Mouse (Mus musculus) thymus, postnatal 14 days (tissue): Measurements from ENCODE around the gene Cacnb4.
A peak's percentile ranks its signal among the peaks of the same experiment; 100 is the strongest.

Experiments
- DNase-seq: peaks from one replicate; pipeline ENCODE4 v3.0.0; 2021

The Cacnb4 gene

DNA sequence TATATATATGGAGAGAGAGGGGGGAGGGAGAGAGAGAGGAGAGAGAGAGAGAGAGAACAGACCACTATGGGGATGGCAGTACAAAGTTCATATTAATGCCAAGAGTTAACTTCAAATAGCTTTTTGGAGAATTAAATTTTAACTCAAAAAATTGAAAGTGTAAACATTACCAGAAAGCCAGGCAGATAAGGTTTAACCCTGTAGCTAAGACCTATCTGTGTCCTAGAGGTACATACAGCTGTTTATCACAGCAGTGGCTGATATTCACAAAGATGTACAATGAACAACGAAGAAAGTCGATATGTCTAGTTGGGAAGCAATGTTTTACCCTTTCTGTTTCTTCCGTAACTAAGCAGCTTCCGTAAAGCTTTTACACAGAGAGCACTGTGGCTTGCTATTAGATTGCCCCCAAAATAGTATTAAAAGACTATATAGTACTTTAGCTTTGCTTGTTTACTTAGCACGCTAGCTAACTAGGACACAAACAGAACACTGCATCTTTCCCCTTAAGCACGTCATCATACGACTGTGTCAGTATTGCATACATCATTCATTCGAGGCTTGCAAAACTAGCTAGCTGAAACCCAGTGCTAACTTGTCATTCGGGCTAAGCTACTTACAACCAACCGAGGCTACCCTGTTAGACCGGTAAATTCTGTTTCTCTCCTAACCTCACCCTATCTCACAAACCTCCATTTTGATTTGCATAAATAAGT lies 72.5 kb downstream of the Cacnb4 start:
- DNase-seq: no peak

DNA sequence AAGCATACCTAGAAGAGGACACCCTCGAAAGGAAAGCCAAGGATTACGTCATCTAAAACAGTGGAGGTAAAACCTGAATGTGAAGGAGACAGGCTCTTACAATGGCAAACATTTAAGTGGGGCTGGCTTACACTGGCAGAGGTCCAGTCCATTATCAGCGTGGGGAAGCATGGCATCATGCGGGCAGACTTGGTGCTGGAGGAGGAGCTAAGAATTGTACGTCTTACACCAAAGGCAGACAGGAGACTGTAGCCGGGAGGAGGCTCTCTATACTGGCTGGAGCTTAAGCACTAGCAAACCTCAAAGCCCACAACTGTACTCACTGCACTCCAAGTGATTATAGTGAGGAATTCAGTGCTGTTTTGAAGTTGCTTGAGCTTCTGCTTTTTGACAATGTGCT lies 73.2 kb downstream of the Cacnb4 start:
- no peak for DNase-seq

- DNase-seq: no peak
These were observed 73.7 kb downstream of the Cacnb4 start for GRCm38 (mm10) chr2:52602921-52603320.

DNA sequence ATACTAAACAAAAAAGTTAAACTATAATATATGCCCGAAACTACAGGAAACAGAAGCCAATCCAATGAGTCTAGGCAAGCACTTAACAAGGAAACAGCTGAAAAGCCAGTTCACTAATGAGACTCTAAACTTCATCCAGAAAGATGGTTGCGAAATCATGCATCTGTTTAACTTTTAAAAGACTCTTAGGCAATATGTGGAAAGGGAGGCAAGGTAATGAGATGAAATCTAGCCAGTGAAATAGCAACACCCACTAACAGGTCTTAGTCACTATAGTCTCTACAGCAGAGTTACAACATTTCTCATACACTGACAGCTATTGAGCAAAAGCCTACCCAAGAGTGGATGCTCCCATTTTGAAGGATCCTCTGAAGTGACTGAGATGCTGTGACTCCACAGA lies 74.4 kb downstream of the Cacnb4 start:
- DNase-seq: no peak

GRCm38 (mm10) chr2:52597511-52597910 lies 79.1 kb downstream of the Cacnb4 start:
- no peak for DNase-seq

- DNase-seq: no peak
These were observed 82.8 kb downstream of the Cacnb4 start for GRCm38 (mm10) chr2:52593814-52594213.

GRCm38 (mm10) chr2:52593260-52593659 lies 83.4 kb downstream of the Cacnb4 start:
- no peak for DNase-seq

DNA sequence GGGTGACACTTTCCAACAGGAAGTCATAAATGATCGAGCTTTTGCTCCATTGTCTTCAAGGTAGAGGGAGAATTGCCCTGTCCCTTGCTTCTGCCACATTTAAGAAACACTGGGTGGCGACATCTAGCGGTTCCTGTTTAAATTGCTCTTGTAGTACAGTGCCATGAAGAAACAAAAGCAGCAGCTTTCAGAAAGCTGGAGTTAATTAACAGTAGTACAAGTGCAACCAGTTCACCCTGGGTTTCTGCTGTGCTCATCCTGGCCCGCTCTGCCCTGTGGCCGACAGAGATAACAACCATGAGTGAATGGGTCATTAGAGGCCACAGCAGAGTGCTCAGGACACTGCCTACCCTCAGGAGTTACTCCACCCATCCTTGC lies 85.7 kb downstream of the Cacnb4 start:
- peak; percentile 69 for DNase-seq

DNA sequence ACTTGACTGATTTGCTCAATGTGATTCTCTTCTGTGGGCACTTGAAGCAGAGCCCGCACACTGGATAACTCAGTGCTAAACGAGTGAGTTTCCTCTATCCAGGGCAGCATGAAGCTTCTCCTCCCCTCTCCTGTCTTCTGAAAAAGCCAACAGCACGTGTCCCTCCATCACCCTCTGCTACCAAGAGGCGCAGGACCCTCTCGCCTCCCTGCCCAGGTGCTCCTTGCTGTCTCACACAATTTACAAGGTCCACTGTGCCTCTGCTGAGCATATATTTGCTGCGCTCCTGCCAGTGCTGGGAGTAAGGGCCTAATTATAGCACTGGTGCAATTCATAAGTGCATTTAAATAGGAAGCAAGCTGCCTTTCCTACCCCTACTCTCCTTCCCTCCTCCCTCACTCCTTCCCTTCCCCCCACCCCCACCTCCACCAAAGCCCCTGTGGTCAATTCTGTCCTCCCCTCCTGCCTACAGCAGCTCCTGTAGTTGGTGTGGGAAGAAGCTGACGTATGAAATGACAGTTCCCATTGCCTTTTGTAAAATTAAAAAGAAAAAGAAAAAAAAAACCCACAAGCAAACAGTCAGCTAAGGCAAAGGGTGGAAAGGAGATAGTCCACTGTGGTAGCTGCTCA lies 86.2 kb downstream of the Cacnb4 start:
- DNase-seq: no peak

DNA sequence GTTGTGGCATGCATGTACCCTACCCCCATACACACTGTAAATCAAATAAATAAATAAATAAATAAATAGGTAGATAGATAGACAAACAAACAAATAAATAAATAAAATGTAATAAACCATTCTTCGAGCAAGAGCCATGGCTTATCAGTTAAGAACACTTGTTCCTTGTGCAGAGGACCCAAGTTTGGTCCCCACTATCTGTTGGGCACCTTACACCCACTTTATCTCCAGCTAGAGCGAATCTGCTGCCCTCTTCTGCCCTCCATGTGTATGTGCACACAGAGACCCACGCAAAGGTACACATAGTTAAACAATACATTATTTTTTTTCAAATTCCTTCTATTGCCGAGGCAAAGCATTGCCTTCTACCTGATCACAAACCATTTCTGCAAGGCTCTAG lies 87.1 kb downstream of the Cacnb4 start:
- no peak for DNase-seq

GRCm38 (mm10) chr2:52585384-52585783 lies 91.2 kb downstream of the Cacnb4 start:
- DNase-seq: no peak

- DNase-seq: no peak
These were observed 95.4 kb downstream of the Cacnb4 start for GRCm38 (mm10) chr2:52581132-52581781.

DNA sequence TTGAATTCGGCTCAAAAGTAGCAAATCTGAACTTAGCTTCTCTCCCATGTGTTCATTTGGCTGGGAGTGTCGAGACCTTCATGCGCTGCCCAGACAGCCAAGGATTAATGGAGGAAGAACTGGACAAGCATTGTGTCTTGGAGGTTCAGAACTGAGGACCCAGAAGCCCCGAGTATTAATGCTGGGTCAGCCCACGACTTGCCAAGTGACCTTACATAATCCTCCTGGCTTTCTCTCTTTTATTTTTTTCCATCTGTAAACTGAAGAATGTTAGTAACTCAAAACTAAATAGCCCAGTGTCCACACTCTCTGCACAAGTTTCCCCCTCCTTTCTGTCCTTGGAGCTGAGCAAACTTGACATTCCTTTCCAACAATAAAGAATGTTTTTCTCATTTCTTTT lies 95.9 kb downstream of the Cacnb4 start:
- DNase-seq: no peak

GRCm38 (mm10) chr2:52578846-52579245 lies 97.8 kb downstream of the Cacnb4 start:
- no peak for DNase-seq

DNA sequence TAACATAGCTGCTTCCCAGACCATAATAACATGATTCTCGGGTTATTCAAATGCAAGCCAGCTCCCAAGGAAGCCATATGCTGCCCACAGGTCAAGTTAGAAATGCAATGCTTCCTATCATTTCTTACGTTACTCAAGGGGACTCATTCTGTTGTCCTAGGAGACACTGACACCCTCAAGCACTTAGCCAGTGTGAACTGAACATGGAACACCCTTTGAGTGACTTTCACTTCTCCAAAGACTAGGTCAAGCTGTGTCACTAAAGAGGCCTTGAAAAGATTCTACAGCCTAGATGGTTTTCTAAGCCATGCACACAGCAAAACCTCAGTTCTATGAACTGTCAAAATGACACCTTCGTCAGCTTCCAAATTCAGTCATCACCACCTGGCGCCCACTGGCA lies 98.9 kb downstream of the Cacnb4 start:
- no peak for DNase-seq

- DNase-seq: no peak
These were observed 100.1 kb downstream of the Cacnb4 start for GRCm38 (mm10) chr2:52576546-52576945.

DNA sequence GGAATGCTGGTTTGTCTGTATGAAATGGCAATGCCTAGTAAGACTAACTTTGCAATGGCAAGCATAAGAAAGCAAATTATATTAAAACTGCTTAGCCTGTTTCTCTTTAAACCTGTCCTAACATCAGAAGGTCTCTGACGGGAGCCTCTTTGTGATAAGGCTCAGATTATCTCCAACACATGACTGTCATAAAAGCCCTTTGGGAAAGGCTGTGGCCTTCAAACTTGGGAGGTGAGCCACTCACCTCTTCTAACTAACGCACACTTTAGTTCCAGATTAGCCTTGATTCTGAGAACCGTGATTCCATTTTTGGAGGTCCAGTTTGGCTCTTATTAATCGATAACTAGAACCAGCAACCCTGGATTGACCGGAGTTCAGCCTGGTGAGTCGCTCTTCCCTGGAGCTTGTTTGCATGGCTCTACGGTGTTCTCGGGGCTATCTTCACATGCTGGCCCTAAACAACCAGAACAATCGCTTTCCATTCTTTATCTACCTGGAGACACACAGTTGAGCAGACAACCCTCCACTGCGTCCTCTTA lies 100.9 kb downstream of the Cacnb4 start:
- no peak for DNase-seq

DNA sequence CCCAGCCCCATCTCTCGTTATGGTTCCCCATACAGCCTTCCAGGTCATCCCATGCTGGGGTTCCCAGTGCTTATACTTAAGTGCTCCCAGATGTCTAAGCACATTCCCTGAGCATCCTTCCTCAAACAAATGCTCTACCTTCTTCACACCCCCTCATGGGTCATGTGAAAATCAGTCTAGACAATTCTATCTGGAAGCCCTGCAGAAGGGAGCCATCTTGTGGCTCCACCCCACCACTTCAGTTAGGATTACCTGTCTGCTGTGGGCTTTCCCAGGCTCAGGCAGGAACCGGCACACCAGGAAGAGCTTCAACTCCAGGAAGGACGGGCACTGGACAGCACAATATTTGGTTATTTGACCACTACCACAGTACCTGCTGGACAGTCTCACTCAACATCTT lies 101.7 kb downstream of the Cacnb4 start:
- DNase-seq: peak; percentile 6

DNA sequence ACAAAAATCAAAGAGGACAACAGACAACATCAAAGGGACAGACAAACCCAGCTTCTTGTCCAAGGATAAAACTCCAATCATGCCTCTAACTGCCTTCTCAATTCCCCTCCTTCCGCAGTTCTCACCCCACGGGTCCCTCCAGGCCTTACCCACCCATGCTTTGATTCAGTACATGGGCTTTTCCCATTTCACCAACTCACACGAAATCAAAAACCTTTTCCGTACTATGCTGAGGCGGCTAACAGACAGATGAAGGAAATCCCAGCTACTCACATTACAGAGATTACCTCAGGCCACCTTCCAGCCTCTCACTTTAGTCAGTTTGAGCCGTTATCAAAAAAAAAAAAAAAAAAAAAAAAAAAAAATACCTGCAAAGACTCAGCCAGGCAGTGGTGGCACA lies 104.4 kb downstream of the Cacnb4 start:
- DNase-seq: no peak

- peak; percentile 45 for DNase-seq
These were observed 105.2 kb downstream of the Cacnb4 start for GRCm38 (mm10) chr2:52571339-52571968.

DNA sequence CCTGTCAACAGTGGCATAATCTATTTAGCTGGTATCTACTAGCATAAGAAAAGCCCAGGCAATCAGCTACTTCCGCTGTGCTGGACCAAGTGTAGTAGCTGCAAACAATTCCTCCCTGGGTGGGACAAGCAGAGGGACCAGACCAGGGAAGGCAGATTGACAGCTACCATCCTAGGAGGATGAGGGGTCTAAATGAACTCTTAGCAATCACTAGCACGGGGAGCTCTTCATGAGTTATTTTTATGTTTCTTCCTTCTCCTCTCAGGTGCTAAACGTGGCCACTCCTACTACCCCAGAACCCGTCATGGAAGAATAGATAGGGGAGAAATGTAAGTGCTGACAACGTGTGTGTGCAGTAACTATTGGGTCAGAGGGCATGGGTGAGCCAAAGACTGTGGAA lies 105.8 kb downstream of the Cacnb4 start:
- DNase-seq: no peak

DNA sequence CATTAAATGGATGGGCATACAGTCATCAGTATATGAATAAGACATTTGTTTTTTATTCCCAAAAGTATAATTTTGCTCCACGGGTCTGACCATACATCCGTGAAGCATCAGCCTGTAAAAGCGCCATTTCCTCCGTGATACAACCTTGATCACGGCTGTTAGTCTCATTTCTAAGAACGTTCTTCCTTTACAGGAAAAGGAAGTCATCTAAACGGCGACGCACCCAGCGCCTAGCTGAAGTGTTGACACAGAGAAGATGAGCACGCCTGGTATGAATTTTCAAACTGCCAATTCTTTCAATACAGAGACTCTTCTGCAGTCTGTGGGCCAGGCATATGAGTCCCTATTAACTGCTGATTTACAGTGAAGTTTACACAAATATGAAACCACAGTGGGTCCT lies 106.5 kb downstream of the Cacnb4 start:
- peak; percentile 35 for DNase-seq

DNA sequence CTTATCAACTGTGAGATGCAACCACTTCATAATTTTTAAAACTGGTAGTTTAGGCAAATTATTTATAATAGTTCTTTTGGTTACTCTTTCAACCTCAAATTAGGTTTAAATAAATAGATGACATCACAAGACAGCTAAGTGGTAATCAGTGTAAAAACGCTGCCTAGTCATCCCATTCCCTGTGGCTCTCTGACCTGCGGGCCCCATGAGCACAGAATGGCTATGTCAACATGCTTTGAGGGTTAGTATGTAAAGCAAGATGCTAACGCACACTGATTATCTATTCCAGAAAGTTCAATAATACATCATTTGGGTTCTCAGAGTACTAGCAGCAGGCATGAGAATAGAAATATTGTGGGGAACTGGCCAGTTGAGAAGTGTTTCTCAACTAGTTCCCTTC lies 108.5 kb downstream of the Cacnb4 start:
- DNase-seq: no peak

GRCm38 (mm10) chr2:52567421-52567820 lies 109.2 kb downstream of the Cacnb4 start:
- DNase-seq: no peak
